Mouse (Mus musculus): ENCODE data around the gene Sh3bp4. TPM values are rescaled to one million over a fixed set of nuclear protein-coding genes. Genes with fewer than 3 reads are reported as not detected.

Gene Sh3bp4
- polyA plus RNA-seq, 1 experiment: 3.2 TPM

GRCm38 (mm10) chr1:89133266-89133665 lies 63.1 kb downstream of the Sh3bp4 start:
- H3K4me1 ChIP-seq (ENCODE audit: control insufficient read depth, insufficient read depth, low read length): no peaks in the 10 kb centered on the region
- no peak overlapping the region for H3K27ac ChIP-seq (ENCODE audit: insufficient read depth, low read depth, low read length)
- TF ChIP-seq CTCF (IDR thresholded peaks at IDR 0.05; ENCODE audit: low read depth, low read length): no peak
- no peak for TF ChIP-seq POLR2A (IDR thresholded peaks at IDR 0.05; ENCODE audit: borderline replicate concordance, low read depth, low read length)
- H3K4me3 ChIP-seq (ENCODE audit: insufficient read depth, low read length): no peak overlapping the region

DNA sequence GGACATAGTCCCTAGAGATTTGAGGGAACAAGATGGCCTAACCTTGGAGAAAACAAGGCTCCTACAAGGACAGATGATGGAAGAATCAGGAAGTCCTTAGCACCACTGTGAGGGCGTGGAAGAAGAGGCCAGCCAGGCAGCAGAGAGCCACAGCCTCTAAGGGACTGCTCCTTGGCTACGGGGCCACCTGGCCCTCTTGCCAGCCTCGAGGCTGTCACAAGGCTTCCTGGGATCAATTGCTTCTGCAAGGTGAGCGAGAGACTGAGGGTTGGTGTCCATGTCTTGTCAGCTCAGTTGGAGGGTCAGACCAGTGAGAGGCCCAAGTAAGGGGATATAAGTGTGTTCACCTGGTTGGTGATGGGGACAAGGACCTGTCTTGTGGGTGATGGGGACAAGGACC lies 63.5 kb downstream of the Sh3bp4 start:
- Histone ChIP-seq H3K27ac (ENCODE audit: insufficient read depth, low read depth, low read length) (no peak overlapping the region), H3K4me1 (ENCODE audit: control insufficient read depth, insufficient read depth, low read length) (no peaks in the 10 kb centered on the region), H3K4me3 (ENCODE audit: insufficient read depth, low read length) (no peak overlapping the region)
- TF ChIP-seq CTCF (IDR thresholded peaks at IDR 0.05; ENCODE audit: low read depth, low read length) (no peak), POLR2A (IDR thresholded peaks at IDR 0.05; ENCODE audit: borderline replicate concordance, low read depth, low read length) (no peak)

DNA sequence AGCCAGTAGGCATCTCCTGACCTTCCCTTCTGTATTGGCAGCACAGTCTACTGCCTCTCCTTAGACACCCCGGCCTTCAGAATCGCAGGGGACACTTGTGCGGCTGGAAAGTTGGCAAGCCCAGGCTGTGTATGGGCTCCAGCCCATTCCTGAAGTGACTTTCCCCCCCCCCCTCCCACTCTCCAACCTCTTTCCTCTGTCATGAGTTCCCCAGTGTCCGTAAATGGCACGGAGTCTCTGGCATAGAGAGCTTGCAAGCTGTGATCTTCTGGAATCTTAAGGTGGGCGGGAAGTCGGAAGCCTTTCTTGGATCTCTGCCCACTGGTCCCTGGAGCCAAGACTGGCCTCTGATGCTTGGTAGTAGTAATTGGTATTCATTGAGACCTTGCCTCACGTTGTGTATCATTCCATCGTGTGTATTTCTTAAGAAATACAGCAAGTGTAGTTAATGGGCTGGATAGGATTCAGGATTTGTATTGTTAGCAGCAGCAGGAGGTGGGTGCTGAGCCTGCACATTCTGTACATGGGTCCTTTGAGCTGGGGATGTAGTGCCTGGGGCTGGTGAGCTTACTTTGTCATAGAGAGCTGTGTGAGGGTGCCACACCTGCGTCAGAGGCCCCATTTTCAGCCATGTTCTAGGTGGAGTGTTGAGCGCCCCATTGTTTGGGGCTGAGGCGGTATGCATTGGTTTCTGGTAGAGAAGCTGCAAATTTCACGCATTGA lies 66.0 kb downstream of the Sh3bp4 start:
- H3K4me1 ChIP-seq (ENCODE audit: control insufficient read depth, insufficient read depth, low read length): no peaks in the 10 kb centered on the region
- H3K4me3 ChIP-seq (ENCODE audit: insufficient read depth, low read length): no peak overlapping the region
- TF ChIP-seq POLR2A (IDR thresholded peaks at IDR 0.05; ENCODE audit: borderline replicate concordance, low read depth, low read length) (no peak), CTCF (IDR thresholded peaks at IDR 0.05; ENCODE audit: low read depth, low read length) (no peak)
- H3K27ac ChIP-seq (ENCODE audit: insufficient read depth, low read depth, low read length): no peak overlapping the region

DNA sequence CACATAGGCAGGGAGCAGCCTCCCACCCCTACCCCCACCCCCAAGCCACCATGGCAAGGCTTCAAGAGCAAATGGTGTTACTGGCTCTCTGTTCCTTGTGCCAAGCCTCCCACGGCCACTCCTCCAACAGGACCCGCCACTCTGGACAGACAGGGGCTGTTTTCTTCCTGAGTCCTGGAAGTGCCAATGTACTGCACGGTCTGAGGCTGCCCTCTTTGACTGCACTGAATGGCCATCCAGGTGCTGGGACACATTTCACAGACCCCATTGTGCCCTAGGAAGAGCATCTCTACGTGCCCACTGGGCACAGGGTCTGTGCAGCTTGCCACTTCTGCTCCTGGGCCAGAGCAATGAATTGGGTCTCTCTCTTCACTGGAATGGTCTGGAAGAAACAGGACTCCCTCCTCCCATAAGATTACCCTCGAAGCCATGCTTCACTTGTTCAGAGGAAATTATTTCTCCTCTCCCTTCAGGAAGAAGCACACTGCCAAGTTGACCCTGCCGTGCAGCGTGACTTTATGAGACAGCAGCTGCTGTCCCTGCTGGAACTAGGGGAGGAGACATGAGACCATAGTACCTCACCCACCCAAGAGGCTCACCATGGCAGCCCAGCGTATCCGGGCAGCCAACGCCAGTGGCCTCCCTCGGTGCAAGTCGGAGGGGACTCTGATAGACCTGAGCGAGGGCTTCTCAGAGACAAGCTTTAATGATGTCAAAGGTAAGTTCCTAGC lies 67.0 kb downstream of the Sh3bp4 start:
- TF ChIP-seq POLR2A (IDR thresholded peaks at IDR 0.05; ENCODE audit: borderline replicate concordance, low read depth, low read length) (no peak), CTCF (IDR thresholded peaks at IDR 0.05; ENCODE audit: low read depth, low read length) (no peak)
- Histone ChIP-seq H3K4me3 (ENCODE audit: insufficient read depth, low read length) (no peak overlapping the region), H3K27ac (ENCODE audit: insufficient read depth, low read depth, low read length) (no peak overlapping the region), H3K4me1 (ENCODE audit: control insufficient read depth, insufficient read depth, low read length) (no peaks in the 10 kb centered on the region)

DNA sequence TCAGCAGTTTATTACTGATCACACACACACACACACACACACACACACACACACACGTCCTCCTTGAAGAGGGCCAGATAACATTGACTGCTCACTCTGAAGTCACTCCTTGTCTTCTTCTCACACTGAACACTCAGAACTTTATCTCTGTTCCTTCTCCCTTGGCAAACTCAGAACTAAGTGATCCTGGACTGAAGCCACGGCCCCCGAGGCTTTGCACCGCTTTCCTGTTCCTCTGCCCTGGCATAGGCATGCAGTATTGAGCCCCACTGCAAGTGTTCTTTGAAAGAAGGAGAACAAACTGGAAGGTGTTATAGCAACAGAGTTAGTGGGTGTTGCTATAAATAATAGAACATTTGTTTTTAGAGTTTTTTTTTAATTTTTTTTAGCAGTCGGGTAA lies 68.1 kb downstream of the Sh3bp4 start:
- H3K27ac ChIP-seq (ENCODE audit: insufficient read depth, low read depth, low read length): no peak overlapping the region
- no peak overlapping the region for H3K4me3 ChIP-seq (ENCODE audit: insufficient read depth, low read length)
- no peaks in the 10 kb centered on the region for H3K4me1 ChIP-seq (ENCODE audit: control insufficient read depth, insufficient read depth, low read length)
- TF ChIP-seq CTCF (IDR thresholded peaks at IDR 0.05; ENCODE audit: low read depth, low read length): no peak
- TF ChIP-seq POLR2A (IDR thresholded peaks at IDR 0.05; ENCODE audit: borderline replicate concordance, low read depth, low read length): no peak

DNA sequence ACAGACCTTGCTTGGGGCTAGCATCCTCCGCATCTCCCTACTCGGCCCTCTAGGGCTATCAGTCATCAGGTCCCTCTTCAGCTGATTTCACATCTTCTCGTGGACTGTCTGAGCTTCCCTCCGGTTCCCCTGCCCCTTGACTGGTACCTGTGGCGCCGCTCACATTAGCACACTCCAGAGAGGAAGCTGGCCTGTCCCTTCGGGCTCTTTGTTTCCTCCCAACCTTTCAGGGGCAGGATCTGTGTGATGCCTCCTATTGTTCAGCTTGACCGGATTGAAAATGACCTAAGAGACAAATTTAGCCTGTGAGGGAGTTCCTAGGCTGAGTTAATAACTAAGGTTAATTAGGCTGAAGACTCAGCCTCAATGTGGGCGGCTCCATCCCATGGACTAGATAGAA lies 69.9 kb downstream of the Sh3bp4 start:
- H3K27ac ChIP-seq (ENCODE audit: insufficient read depth, low read depth, low read length): no peak overlapping the region

GRCm38 (mm10) chr1:89151071-89151470 lies 80.9 kb downstream of the Sh3bp4 start:
- Histone ChIP-seq H3K4me3 (ENCODE audit: insufficient read depth, low read length) (no peak overlapping the region), H3K4me1 (ENCODE audit: control insufficient read depth, insufficient read depth, low read length) (no peaks in the 10 kb centered on the region), H3K27ac (ENCODE audit: insufficient read depth, low read depth, low read length) (no peak overlapping the region)
- TF ChIP-seq POLR2A (IDR thresholded peaks at IDR 0.05; ENCODE audit: borderline replicate concordance, low read depth, low read length) (no peak), CTCF (IDR thresholded peaks at IDR 0.05; ENCODE audit: low read depth, low read length) (no peak)

More for the DNA sequence above, 69.9 kb downstream of the Sh3bp4 start:
- TF ChIP-seq POLR2A (IDR thresholded peaks at IDR 0.05; ENCODE audit: borderline replicate concordance, low read depth, low read length) (no peak), CTCF (IDR thresholded peaks at IDR 0.05; ENCODE audit: low read depth, low read length) (no peak)
- Histone ChIP-seq H3K4me3 (ENCODE audit: insufficient read depth, low read length) (no peak overlapping the region), H3K4me1 (ENCODE audit: control insufficient read depth, insufficient read depth, low read length) (no peaks in the 10 kb centered on the region)

DNA sequence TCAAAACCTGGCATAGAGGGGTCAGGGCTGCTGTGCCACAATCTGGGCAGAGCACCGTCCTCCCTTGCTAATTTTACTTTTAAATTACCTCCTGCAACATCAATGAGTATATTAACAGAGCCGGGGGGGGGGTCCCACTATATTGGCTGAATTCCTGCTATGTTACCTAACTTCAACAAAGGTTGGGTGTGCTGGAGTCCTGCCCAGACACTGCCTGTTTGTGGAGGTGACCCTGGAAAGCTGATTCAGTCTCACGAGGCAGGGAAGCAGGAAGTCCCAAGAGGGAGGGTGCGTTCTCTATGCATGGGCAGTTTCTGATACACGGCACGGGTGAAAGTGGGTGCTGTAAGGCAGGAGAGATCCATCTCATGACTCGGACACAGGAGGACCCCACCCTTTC lies 82.4 kb downstream of the Sh3bp4 start:
- TF ChIP-seq CTCF (IDR thresholded peaks at IDR 0.05; ENCODE audit: low read depth, low read length): no peak
- Histone ChIP-seq H3K27ac (ENCODE audit: insufficient read depth, low read depth, low read length) (no peak overlapping the region), H3K4me1 (ENCODE audit: control insufficient read depth, insufficient read depth, low read length) (no peaks in the 10 kb centered on the region), H3K4me3 (ENCODE audit: insufficient read depth, low read length) (no peak overlapping the region)

DNA sequence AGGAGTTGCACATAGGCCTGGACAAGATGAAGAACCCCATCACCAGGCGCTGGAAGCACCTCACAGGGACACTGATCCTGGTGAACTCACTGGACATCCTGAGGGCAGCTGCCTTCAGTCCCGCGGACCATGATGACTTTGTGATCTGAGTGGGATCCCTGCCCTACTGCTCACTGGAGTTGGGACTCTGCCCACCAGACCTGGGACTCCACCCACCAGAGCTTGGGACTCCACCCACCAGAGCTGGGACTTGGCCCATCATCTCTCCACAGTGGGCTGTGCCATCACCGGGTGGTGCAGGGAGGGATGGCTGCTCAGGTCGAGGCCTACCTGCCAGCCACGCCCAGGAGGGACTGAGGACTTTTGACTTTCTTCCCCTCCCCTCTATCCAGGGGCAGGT lies 83.0 kb downstream of the Sh3bp4 start:
- TF ChIP-seq POLR2A (IDR thresholded peaks at IDR 0.05; ENCODE audit: borderline replicate concordance, low read depth, low read length): no peak
- no peak for TF ChIP-seq CTCF (IDR thresholded peaks at IDR 0.05; ENCODE audit: low read depth, low read length)
- Histone ChIP-seq H3K4me1 (ENCODE audit: control insufficient read depth, insufficient read depth, low read length) (no peaks in the 10 kb centered on the region), H3K4me3 (ENCODE audit: insufficient read depth, low read length) (no peak overlapping the region), H3K27ac (ENCODE audit: insufficient read depth, low read depth, low read length) (no peak overlapping the region)

- Histone ChIP-seq H3K4me3 (ENCODE audit: insufficient read depth, low read length) (no peak overlapping the region), H3K4me1 (ENCODE audit: control insufficient read depth, insufficient read depth, low read length) (no peaks in the 10 kb centered on the region), H3K27ac (ENCODE audit: insufficient read depth, low read depth, low read length) (no peak overlapping the region)
- TF ChIP-seq POLR2A (IDR thresholded peaks at IDR 0.05; ENCODE audit: borderline replicate concordance, low read depth, low read length) (no peak), CTCF (IDR thresholded peaks at IDR 0.05; ENCODE audit: low read depth, low read length) (no peak)
Observed at GRCm38 (mm10) chr1:89163483-89163882, 93.3 kb downstream of the Sh3bp4 start.

Data from bone marrow macrophage, adult 2 months (primary cell).